Mouse (Mus musculus) cerebral cortex, adult 2 months (tissue): Measurements from ENCODE around the gene Cux1.

Experiments
- WGBS: fragments of 180-500 bp; shearing (Covaris S2); methylation state at CpG from one replicate; pipeline ENCODE4 v1.1.7; 2018; 5-methylcytosine and 5-hydroxymethylcytosine counted together

Cux1 gene

DNA sequence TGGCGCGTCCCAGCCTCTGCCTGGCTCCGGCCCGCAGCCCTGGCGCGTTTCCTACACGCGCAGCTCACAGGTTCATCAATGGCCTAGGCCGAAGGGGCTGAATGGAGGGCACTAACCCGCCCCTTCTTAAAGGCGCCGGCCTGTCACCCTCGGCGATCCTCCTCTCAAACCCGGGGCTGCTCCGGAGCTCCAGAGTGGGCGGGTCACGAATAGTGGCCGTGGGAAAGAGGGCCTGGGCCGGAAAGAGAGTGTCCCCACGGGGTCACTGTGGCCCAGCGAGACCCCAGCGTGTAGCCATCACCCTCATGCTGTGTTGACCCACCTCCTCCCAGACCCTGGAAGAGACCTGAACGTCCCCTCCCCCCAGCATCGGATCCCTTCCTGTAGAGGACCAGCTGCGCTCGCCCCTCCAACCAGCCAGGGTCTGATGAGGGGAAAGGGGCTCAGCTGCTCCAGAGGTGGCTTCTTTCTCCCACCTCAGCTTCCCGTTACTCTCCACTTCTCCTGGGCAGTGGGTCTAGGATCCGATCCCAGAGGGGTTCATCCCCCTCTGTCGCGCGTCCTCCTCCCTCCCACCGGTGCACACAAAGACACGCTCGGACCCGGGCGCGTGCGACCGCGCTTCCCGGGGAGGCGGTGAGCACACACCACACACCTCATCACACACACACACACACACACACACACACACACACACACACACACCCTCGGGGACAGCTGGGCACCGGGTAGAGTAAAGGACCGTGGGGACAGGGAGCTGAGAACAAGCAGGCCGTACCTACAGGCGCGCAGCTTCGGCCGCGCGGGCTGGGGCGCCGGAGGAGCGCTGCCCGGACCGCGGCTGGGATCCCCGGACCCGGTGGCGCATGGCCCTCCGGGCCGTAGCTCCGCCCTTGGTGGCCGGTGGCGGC is 323.2 kb downstream of the Cux1 start:
- under 1% methylated on average over 67 of the region's 67 CpGs for WGBS

GRCm38 (mm10) chr5:136241161-136241560 is 326.1 kb downstream of the Cux1 start:
- WGBS = 70% methylated on average over 6 of the region's 6 CpGs

DNA sequence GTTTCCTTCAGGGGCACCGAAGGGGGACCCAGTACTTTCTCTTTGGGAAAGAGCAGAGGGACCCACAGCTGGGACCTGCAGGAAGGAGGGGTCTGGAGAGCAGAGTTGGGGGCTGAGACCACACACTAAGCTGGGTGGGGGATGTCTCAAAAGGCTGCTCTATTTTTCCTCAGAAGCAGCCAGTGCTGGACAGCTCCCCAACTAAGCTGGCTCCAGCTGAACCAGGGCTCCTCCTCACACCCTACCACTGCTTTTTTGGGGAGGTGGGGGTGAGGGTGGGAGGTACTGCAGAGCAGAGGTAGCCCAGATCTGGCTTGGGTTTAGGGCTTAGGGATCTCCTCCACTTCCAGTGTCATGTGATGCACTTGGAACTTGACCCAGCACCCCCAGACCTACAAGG is 326.9 kb downstream of the Cux1 start:
- WGBS = 90% methylated on average over 1 of the region's 1 CpGs

GRCm38 (mm10) chr5:136237607-136238006 is 329.7 kb downstream of the Cux1 start:
- 20% methylated on average over 19 of the region's 19 CpGs for WGBS

DNA sequence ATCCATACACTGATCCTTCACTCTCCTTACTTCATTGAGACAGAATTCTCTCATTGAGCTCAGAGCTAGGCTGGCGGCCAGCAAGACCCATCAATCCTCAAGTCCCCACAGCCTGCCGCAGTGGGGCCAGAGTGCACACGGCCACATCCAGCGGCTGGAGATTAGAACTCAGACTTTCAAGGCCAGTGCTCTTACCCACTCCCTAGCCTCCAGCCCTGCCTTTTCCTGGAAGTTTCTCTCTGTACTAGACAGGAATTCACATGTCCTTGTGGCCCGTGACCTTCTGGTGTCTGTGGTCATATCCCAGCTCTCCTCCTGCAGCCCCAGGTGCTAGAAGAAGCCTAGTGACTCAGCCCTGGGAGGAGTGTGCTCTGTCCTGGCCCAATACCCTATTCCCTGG is 330.7 kb downstream of the Cux1 start:
- 83% methylated on average over 5 of the region's 5 CpGs for WGBS

- WGBS = 89% methylated on average over 4 of the region's 4 CpGs
Measured at GRCm38 (mm10) chr5:136230348-136231035, 336.8 kb downstream of the Cux1 start.

- WGBS = 59% methylated on average over 7 of the region's 7 CpGs
Measured at GRCm38 (mm10) chr5:136226246-136226876, 340.9 kb downstream of the Cux1 start.

GRCm38 (mm10) chr5:136218585-136218984 is 348.7 kb downstream of the Cux1 start:
- 86% methylated on average over 12 of the region's 12 CpGs for WGBS

DNA sequence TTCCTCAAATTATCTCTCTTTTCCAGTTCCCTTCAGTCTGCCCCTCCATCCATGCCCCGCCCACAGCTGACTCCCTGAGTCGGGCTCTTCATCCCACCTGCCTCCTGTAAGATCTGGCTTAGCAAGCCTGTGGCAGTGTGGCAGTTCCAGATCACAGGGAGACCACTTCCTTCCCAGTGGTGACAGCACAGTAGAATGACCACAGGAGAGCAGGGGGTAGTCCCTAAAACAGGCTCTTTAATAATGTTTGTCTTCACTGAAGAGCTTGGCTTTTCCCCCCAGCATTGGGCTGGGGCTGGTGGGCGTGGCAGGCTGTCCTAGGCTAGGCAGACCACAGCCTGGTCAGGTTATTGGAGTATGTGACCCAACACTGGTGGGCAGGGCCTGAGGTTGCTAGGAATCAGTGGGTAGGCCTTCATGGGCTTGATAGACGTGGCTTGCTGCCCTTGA is 349.3 kb downstream of the Cux1 start:
- 74% methylated on average over 4 of the region's 4 CpGs for WGBS

- 78% methylated on average over 18 of the region's 18 CpGs for WGBS
Measured at GRCm38 (mm10) chr5:136217004-136217665, 350.2 kb downstream of the Cux1 start.

DNA sequence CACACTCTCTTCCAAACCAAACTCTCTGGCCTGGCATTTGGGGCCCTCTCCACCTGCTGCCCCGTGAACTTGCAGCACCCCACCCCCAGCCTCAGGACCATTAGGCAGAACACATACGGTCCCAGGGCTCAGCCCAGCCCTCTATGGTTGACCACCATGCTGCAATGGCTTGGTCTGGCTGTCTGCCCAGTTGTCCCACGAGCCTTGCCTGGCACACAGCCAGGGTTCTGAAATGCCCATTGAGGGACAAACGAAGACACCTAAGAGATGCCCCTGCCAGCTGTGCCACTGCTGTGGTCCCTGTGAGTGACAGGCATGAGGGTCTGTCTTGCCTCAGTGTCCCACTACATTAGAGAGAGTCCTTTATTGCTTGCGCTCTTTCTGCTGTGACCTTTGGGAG is 351.3 kb downstream of the Cux1 start:
- WGBS = 45% methylated on average over 5 of the region's 5 CpGs

GRCm38 (mm10) chr5:136215211-136215610 is 352.1 kb downstream of the Cux1 start:
- WGBS = 97% methylated on average over 3 of the region's 3 CpGs

DNA sequence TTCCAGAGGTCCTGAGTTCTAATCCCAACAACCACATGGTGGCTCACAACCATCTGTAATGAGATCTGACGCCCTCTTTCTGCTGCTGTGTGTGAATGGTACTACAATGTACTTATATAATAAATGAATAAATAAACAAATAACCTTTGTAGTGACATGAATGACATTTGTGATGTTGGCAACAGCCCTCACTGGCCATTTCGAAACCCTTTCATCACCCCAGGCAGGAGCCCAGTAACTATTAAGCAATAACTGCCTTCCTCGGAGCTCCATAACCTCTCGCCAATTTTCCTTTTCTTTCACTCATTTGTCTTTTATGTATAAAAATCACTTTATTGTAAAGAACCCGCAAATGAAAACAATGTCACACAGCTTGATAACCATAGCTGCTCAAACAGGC is 353.6 kb downstream of the Cux1 start:
- WGBS = 76% methylated on average over 5 of the region's 5 CpGs

- WGBS = 92% methylated on average over 11 of the region's 11 CpGs
Measured at GRCm38 (mm10) chr5:136212716-136213115, 354.6 kb downstream of the Cux1 start.

GRCm38 (mm10) chr5:136211341-136212102 is 355.8 kb downstream of the Cux1 start:
- WGBS = 88% methylated on average over 14 of the region's 14 CpGs

DNA sequence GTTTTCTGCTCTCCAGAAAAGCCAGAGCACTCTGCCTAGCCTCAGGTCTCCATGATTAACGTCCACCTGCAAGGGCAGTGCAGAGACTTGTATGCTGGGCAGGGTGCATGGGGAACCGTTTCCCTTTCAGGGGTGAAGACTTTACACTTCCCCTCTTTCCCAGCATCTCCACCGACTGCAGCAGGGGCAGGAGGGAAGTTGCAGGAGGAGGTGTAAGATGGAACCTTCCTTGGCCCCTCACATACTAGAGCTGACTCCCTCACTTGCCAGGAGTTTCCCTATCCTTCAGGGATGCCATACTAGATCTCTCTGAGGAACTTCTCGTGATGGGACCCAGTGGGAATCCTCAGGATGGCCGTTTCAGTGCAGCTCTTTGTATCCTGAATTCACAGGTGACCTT is 356.7 kb downstream of the Cux1 start:
- 78% methylated on average over 5 of the region's 5 CpGs for WGBS

- 18% methylated on average over 7 of the region's 7 CpGs for WGBS
Measured at GRCm38 (mm10) chr5:136201832-136202231, 365.5 kb downstream of the Cux1 start.

- WGBS = 25% methylated on average over 11 of the region's 11 CpGs
Measured at GRCm38 (mm10) chr5:136199526-136199925, 367.8 kb downstream of the Cux1 start.

DNA sequence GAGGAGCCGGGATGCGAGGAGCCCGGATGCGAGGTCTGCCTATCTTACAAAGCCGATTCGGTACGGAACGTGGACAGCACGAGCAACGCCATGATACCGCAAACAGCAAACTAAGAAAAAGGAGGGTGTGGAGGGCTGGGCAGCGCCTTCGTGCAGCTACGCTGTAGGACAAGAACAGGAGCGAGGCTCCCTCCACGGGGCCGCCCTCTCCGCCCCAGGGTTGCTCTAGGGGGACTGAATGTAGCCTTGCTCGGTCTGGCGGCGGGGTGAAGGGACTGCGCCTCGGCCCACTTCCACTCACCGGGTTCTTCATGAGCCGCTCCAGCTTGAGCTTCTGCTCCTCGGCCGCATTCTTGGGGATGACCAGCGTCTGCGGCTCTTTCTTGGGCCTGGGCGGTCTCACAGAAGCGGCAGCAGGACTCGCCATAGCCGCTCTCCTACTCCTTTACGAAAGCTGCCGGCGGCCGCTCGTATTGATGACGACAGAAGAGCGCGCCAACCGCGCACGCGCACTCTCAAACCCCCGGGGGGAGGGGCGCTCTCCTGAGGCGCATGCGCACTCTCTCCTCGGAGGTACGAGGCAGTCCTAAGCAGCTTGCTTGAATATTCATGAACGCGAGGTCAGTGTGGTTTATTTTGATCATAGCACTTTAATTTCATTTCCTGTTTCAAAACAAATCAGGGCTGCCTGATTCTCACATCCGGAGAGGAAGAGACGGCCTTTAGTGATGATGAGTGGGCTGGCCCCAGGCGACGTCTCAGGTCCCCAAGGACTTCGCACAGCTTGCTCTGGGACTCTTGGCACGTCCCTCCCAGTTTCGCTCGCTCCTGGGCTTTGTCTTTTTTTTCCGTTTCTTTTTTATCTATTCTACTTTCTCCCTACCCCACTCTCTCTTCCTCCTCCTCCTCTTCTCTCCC is 368.6 kb downstream of the Cux1 start, which contains the start of gene Prkrip1:
TSS of gene Prkrip1 (minus strand) at position 490 of the 918 bp plus-strand sequence.
- under 1% methylated on average over 62 of the region's 62 CpGs for WGBS
